Mouse (Mus musculus) embryonic facial prominence, embryonic 11.5 days (tissue): Measurements from ENCODE around the gene Scn9a. TPM values are rescaled to one million over a fixed set of nuclear protein-coding genes. Genes with fewer than 3 reads are reported as not detected.
A peak's percentile ranks its signal among the peaks of the same experiment; 100 is the strongest.

Experiments
- ATAC-seq: fragments of 200-750 bp; cut with Nextera tagmentation; replicated peaks from 2 replicates; pipeline ENCODE4 v1.8.0; 2017; ENCODE audit warnings: low read depth; ENCODE audit not compliant: insufficient number of reproducible peaks, low FRiP score, low TSS enrichment
- DNase-seq: peaks from one replicate; pipeline ENCODE4 v3.0.0-alpha.2; 2015; ENCODE audit warnings: low spot score
- H3K27ac ChIP-seq: fragments of 300-500 bp; sonication (generic); replicated peaks from 2 replicates; pipeline ENCODE4 v1.5.1; 2014; ENCODE audit warnings: mild to moderate bottlenecking, low read depth, low read length, control low read depth
- H3K27me3 ChIP-seq: fragments of 300-500 bp; sonication (generic); 2 replicates; pipeline ENCODE4 v1.6.1; 2014; ENCODE audit warnings: mild to moderate bottlenecking, low read length, moderate library complexity, mixed read lengths; ENCODE audit not compliant: control insufficient read depth, insufficient read depth
- H3K36me3 ChIP-seq: fragments of 300-500 bp; sonication (generic); replicated peaks from 2 replicates; pipeline ENCODE4 v1.6.1; 2014; ENCODE audit warnings: low read depth, mild to moderate bottlenecking, low read length, moderate library complexity, mixed read lengths; ENCODE audit not compliant: control insufficient read depth, insufficient read depth
- H3K4me1 ChIP-seq: fragments of 300-500 bp; sonication (generic); 2 replicates; pipeline ENCODE4 v1.6.1; 2014; ENCODE audit warnings: low read length, mixed read lengths; ENCODE audit not compliant: control insufficient read depth, insufficient read depth
- H3K4me2 ChIP-seq: fragments of 300-500 bp; sonication (generic); 2 replicates; pipeline ENCODE4 v1.6.1; 2014; ENCODE audit warnings: low read depth, mild to moderate bottlenecking, control low read depth, low read length, moderate library complexity
- H3K4me3 ChIP-seq: fragments of 300-500 bp; sonication (generic); 2 replicates; pipeline ENCODE4 v1.5.1; 2014; ENCODE audit warnings: low read depth, low read length, control low read depth
- H3K9ac ChIP-seq: fragments of 300-500 bp; sonication (generic); replicated peaks from 2 replicates; pipeline ENCODE4 v1.6.1; 2014; ENCODE audit warnings: mild to moderate bottlenecking, control low read depth, low read length
- H3K9me3 ChIP-seq: fragments of 300-500 bp; sonication (generic); replicated peaks from 2 replicates; pipeline ENCODE4 v1.6.1; 2016; ENCODE audit warnings: mild to moderate bottlenecking, low read length, inconsistent platforms, mixed read lengths; ENCODE audit not compliant: control insufficient read depth
- WGBS: fragments of 180-500 bp; shearing (Covaris S2); extraction: QIAGEN DNeasy Blood & Tissue Kit; methylation state at CpG from one replicate; pipeline ENCODE4 v1.1.7; 2014; 5-methylcytosine and 5-hydroxymethylcytosine counted together
- polyA plus RNA-seq: library from polyadenylated mRNA; unstranded; fragments of >200 nt; fragmentation: Nextera tagmentation; extraction: Ambion mirVana; gene quantifications from 2 replicates; pipeline ENCODE4 v1.2.1, GENCODE M21; 2014

The Scn9a gene
- polyA plus RNA-seq, 1 experiment from 2014 or later = 3.5 TPM

- no peaks in the 10 kb centered on the region for H3K36me3 ChIP-seq
- H3K4me2 ChIP-seq = no peak overlapping the region
- DNase-seq (no peak), ATAC-seq (no peak)
- H3K4me3 ChIP-seq = no peak overlapping the region
- H3K9ac ChIP-seq = no peak overlapping the region
- no peak overlapping the region for H3K27ac ChIP-seq
- 68% methylated on average over 5 of the region's 5 CpGs for WGBS
- H3K4me1 ChIP-seq = no peaks in the 10 kb centered on the region
- no peaks in the 10 kb centered on the region for H3K9me3 ChIP-seq
- no peaks in the 10 kb centered on the region for H3K27me3 ChIP-seq
These were observed 38.6 kb downstream of the Scn9a start for GRCm38 (mm10) chr2:66596145-66596544.

- 87% methylated on average over 3 of the region's 3 CpGs for WGBS
- Histone ChIP-seq H3K4me1 (no peaks in the 10 kb centered on the region), H3K36me3 (no peaks in the 10 kb centered on the region), H3K9ac (no peak overlapping the region), H3K4me3 (no peak overlapping the region), H3K9me3 (no peaks in the 10 kb centered on the region), H3K27ac (no peak overlapping the region), H3K27me3 (no peaks in the 10 kb centered on the region), H3K4me2 (no peak overlapping the region)
- ATAC-seq = no peak
- no peak for DNase-seq
These were observed 44.6 kb downstream of the Scn9a start for GRCm38 (mm10) chr2:66590151-66590550.

DNA sequence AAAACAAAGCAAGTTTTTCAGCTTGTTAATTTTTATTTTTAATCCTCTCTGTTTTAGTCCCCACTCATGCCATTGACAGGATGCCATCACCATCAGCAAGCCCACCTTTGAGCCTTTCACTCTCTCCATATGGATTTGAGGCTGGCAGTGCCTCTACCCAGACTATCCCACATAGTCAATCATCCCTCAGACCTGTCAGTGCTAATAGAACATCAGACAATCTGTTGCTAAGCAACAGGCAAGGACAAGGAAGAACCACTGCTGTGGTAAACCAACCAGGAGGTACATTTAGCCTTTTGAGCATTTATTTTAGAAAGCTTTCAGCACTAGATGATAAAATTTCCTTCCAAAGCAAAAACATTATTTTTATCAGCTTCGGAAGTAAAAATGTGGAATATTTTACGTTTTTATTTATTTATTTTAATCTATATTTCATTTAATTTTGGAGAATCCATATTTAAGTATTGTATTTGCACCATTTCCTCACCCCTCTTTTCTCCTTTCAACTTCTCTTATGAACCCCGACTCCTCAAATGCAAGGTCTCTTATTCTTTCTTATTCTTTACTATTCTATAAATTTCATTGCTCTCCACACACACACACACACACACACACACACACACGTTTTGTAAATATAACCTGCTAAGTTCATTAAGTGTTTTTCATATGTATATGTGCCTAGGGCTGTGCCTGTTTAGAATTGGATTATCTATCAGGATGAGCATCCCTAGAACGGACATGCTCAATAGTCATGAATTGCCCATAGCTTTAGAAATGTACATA, 54.5 kb downstream of the Scn9a start:
- no peak for DNase-seq
- no peaks in the 10 kb centered on the region for H3K27me3 ChIP-seq
- no peak overlapping the region for H3K27ac ChIP-seq
- no peak overlapping the region for H3K4me3 ChIP-seq
- peak; percentile 65; the same call in 1 of the 2 replicates for ATAC-seq
- H3K9ac ChIP-seq = no peak overlapping the region
- no peaks in the 10 kb centered on the region for H3K9me3 ChIP-seq
- no peak overlapping the region for H3K4me2 ChIP-seq
- no peaks in the 10 kb centered on the region for H3K4me1 ChIP-seq
- WGBS = 70% methylated on average over 5 of the region's 5 CpGs
- H3K36me3 ChIP-seq = no peaks in the 10 kb centered on the region

GRCm38 (mm10) chr2:66548254-66548653, 86.5 kb downstream of the Scn9a start:
- Histone ChIP-seq H3K27ac (no peak overlapping the region), H3K9ac (no peak overlapping the region), H3K4me2 (no peak overlapping the region), H3K4me1 (no peaks in the 10 kb centered on the region), H3K4me3 (no peak overlapping the region), H3K9me3 (no peaks in the 10 kb centered on the region), H3K27me3 (no peaks in the 10 kb centered on the region), H3K36me3 (no peaks in the 10 kb centered on the region)
- ATAC-seq = no peak
- WGBS = 78% methylated on average over 3 of the region's 3 CpGs
- DNase-seq = no peak

GRCm38 (mm10) chr2:66519966-66520365, 114.8 kb downstream of the Scn9a start:
- no peak overlapping the region for H3K9ac ChIP-seq
- no peaks in the 10 kb centered on the region for H3K36me3 ChIP-seq
- H3K4me3 ChIP-seq = no peak overlapping the region
- H3K4me2 ChIP-seq = no peak overlapping the region
- DNase-seq (no peak), ATAC-seq (no peak)
- H3K4me1 ChIP-seq = no peaks in the 10 kb centered on the region
- no peaks in the 10 kb centered on the region for H3K27me3 ChIP-seq
- H3K27ac ChIP-seq = no peak overlapping the region
- H3K9me3 ChIP-seq = no peaks in the 10 kb centered on the region
- WGBS = 71% methylated on average over 3 of the region's 3 CpGs

GRCm38 (mm10) chr2:66511424-66511823, 123.3 kb downstream of the Scn9a start:
- H3K4me2 ChIP-seq = no peak overlapping the region
- WGBS = 72% methylated on average over 2 of the region's 2 CpGs
- no peak for DNase-seq

DNA sequence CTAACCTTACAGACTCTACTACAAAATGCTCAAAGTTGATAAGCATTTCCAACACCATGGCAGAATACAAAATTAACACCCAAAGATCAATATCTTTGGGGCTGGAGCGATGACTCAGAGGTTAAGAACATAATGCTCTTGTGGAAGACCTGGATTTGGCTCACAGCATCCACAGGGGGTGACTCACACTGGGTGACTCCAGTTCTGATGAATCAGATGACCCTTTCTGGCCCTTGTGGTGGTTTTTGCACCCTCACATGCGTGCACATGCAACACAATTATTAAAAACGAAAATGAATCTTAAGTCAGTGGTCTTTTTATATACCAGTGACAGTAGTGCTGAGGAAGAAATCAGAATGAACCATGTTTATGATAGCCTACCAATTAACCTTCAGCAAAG, 126.7 kb downstream of the Scn9a start:
- WGBS = 76% methylated on average over 3 of the region's 3 CpGs
- ATAC-seq (no peak), DNase-seq (no peak)
- no peaks in the 10 kb centered on the region for H3K4me1 ChIP-seq
- no peaks in the 10 kb centered on the region for H3K9me3 ChIP-seq
- no peak overlapping the region for H3K27ac ChIP-seq
- H3K27me3 ChIP-seq = no peaks in the 10 kb centered on the region
- H3K4me3 ChIP-seq = no peak overlapping the region
- H3K9ac ChIP-seq = no peak overlapping the region
- no peaks in the 10 kb centered on the region for H3K36me3 ChIP-seq
- H3K4me2 ChIP-seq = no peak overlapping the region

More at GRCm38 (mm10) chr2:66511424-66511823, 123.3 kb downstream of the Scn9a start:
- H3K27me3 ChIP-seq = no peaks in the 10 kb centered on the region
- H3K27ac ChIP-seq = no peak overlapping the region
- no peaks in the 10 kb centered on the region for H3K36me3 ChIP-seq
- H3K9me3 ChIP-seq = no peaks in the 10 kb centered on the region
- no peak overlapping the region for H3K9ac ChIP-seq
- no peak overlapping the region for H3K4me3 ChIP-seq
- no peaks in the 10 kb centered on the region for H3K4me1 ChIP-seq
- ATAC-seq = no peak

DNA sequence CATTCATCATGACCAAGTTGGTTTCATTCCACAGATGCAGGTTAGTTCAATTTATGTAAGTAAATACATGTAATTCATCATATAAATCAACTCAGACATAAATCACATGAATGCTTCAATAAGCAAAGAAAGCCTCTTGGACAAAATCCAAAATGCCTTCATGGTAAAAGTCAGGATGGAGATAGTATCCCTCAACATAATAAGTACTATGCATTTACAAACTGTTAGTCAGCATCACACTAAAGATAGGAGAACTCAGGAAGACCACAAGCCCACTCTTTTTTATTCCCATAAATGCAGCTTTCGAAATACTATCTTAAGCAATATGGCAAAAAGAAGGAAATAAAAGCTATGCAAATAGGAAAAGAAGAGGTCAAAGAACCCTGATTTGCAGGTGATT, 127.1 kb downstream of the Scn9a start:
- Histone ChIP-seq H3K27ac (no peak overlapping the region), H3K9ac (no peak overlapping the region), H3K4me3 (no peak overlapping the region), H3K27me3 (no peaks in the 10 kb centered on the region), H3K4me2 (no peak overlapping the region), H3K36me3 (no peaks in the 10 kb centered on the region), H3K4me1 (no peaks in the 10 kb centered on the region), H3K9me3 (no peaks in the 10 kb centered on the region)
- ATAC-seq (no peak), DNase-seq (no peak)
- WGBS = 86% methylated on average over 1 of the region's 1 CpGs
